Mouse (Mus musculus) skeletal muscle tissue, adult 2 months (tissue): ENCODE data around the gene Arvcf.
A peak's percentile ranks its signal among the peaks of the same experiment; 100 is the strongest.

Experiments used
- DNase-seq: peaks from one replicate; pipeline ENCODE4 v3.0.0-alpha.2; 2012; ENCODE audit warnings: low read depth, low spot score

Arvcf gene

DNA sequence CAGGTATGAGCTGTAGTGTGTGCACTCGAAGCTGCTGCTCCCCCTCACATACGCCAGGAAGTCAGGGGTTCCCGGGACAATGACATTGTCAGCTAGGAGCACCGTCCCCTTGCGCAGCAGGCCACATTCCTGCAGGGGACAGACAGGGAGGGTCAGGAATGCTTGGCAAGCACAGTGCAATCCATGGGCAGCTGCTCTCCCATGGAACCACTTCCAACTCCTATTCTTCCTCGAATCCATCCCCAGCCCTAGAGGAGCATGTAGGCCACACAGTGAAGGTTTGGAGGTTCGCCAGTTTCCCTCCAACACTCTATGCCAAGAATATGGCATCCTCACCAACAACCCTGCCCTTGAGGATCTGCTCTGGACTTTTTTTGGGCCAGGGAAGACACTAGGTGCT is 59.9 kb downstream of the Arvcf start:
- DNase-seq, result no peak

- DNase-seq, result no peak
Measured at GRCm38 (mm10) chr16:18409776-18410175, 61.8 kb downstream of the Arvcf start.

- no peak for DNase-seq
Measured at GRCm38 (mm10) chr16:18410418-18410817, 62.4 kb downstream of the Arvcf start.

GRCm38 (mm10) chr16:18411026-18411649 is 63.2 kb downstream of the Arvcf start:
- DNase-seq, result no peak

DNA sequence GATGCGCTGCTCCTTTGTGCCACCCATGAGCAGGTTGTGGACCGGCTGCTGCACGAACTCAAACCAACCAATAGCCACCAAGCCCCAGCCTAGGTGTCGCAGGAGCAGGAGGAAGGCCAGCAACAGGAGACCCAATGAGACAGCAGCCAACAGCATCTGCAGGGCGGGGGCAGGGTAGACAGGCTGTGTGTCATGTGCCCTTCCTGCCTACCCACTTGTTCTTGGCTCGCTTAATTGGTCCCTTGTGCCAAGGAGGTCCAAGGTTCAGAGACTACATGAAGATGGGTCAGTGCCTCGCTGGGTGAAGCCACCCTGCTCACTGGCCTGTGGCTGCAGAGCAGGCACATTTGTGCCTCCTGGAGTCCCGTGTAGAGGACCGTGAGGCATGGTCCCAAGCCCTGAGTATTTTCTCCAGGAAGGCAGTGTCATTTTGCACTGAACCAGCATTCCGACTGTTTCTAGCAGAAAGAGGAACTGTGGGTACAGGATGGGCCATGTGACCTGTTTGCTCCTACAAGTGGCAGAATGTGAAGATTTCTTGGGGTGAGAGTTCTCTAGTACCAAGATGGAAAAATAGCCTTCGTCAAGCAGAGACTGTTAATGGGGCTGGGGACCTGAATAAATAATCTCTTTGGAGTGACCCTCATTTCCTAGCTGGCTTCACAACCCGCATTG is 64.0 kb downstream of the Arvcf start:
- peak; percentile 81 for DNase-seq

DNA sequence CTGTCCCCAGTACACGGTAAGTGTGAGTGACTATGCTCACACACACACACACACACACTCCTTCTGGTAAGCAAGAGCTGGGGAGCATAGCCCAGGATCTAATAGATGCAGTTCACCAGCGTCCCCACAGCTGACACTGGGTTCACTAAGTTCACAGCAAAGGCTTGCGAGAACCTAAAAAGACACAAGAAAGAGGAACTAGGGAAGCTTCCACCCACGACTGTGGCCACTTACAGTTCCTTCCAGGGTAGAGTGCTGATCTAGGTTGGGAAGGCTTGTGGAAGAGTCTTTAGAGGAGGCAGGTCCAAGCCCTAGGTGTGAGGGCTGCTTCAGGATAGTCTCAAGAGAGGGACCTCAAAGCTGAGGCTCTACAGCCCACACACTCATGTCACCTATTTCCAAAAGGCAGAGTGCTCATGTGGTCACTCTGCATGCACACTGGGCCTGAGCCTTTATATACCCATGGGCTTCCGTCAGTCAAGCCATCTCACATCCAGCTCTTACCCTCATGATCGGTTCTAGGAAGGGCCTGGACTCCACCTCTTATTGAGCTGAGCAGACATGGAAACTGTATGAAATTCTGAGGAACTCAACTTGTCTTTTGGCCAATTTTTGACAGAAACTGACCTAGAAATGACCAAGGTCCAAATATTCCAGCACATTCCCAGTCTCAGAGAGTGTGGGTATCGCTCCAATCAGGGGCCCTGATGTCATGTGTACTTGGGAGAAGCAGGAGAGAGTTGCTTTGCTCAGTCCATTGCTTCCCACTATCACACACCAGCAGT is 65.2 kb downstream of the Arvcf start:
- DNase-seq, result no peak

- peak; percentile 77 for DNase-seq
Measured at GRCm38 (mm10) chr16:18416094-18416761, 68.2 kb downstream of the Arvcf start.

GRCm38 (mm10) chr16:18416837-18417236 is 68.9 kb downstream of the Arvcf start:
- no peak for DNase-seq

GRCm38 (mm10) chr16:18417491-18417890 is 69.5 kb downstream of the Arvcf start:
- DNase-seq, result no peak

GRCm38 (mm10) chr16:18418756-18419602 is 71.0 kb downstream of the Arvcf start:
- DNase-seq, result no peak

- DNase-seq, result no peak
Measured at GRCm38 (mm10) chr16:18419603-18420026, 71.6 kb downstream of the Arvcf start.

- DNase-seq, result no peak
Measured at GRCm38 (mm10) chr16:18420571-18420970, 72.6 kb downstream of the Arvcf start.

- DNase-seq, result no peak
Measured at GRCm38 (mm10) chr16:18423203-18423914, 75.4 kb downstream of the Arvcf start.

DNA sequence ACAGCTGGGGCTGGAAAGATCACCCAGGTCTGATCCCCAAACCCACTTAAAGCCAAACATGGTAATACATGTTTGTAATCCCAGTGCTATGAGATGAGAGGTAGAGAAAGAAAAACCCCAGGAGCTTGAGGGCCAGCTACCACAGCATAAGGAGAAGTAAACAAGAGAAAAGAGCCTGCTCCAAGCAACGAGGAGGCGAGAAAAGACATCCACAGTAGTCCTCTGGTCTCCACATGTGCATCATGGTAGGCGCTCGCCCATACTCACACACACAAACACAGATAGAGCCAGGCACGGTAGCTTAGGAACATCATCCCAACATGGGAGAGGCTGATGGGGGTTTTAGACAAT is 75.9 kb downstream of the Arvcf start:
- no peak for DNase-seq

DNA sequence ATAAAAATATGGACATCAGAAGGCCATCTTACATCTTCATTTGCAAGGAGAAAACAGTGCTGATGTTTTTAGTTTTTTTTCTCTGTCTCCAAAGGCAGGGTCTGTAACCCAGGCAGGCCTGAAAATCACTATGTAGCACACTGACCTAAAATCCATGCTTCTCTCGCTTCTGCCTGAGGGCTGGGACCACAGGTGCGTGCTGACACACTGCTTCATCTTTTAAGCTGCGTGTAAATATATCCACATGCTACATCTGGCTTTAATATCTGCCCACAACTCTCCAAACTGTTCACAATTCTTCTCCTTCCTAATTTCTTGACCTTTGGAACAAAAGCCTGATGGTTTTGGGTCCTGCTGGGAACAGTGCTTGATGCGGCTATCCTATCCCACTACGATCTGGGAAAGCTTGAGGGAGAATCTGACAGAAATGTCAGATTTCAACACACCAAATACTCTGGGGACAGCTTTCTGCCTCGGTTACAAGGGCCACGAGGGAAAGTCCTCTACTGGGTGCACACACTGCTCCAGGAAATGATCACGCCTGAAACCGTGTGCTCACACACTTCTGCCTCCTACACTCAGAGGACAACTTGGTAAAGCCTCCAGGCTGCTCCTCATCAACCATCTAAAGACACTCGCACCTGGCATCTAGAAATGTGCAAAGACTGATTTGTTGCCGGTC is 76.5 kb downstream of the Arvcf start:
- no peak for DNase-seq

GRCm38 (mm10) chr16:18425475-18426214 is 77.7 kb downstream of the Arvcf start:
- no peak for DNase-seq

- DNase-seq, result peak; percentile 44
Measured at GRCm38 (mm10) chr16:18426215-18426791, 78.3 kb downstream of the Arvcf start, which contains the start of gene Txnrd2. Gene Txnrd2 (plus strand): TSS chr16:18426384.

DNA sequence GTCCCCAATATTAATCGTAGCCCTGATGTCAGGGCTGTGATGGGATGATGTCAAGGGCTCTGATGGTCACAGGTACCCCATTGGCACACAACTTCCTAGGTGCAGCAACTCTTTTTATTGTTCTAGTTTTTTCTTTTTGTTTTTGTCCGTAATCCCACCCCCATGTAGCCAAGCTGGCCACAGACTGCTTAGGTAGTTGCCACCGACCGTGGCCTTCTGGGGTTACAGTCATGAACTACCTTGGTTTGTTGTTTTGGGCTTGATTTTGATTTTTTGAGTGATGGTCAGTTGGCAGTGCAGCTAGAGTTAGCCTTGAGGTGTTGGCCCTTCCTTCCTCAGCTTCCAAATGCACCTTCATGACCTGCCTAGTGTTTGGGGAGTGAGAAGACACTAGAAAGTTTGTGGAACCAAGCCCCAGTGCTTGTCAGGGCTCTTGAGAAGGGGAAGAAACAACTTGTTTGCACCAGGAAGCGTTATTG is 78.9 kb downstream of the Arvcf start, which contains the start of gene Comt:
TSS of gene Comt (minus strand) at position 51 of the 479 bp plus-strand sequence.
- no peak for DNase-seq
